Comparison of ENCODE assay signal across 28 mouse cellular contexts in genomic region chr1:91621141-91621540, GRCm38 (mm10).
DNase-seq lines count a peak whose midpoint lies in the region; ATAC-seq and TF ChIP-seq lines count a peak whose summit lies in the region.
"Had no signal": no experiment of that assay in that cellular context is flagged by ENCODE, and none has a peak within 500 bp of the region (broad histone marks: within the 10 kb centered on the region; RNA-seq: fewer than 3 reads in every experiment).

No protein-coding gene starts in this region.

- TF ChIP-seq CTCF in layer of hippocampus, adult 2 months (conservative IDR thresholded peaks at IDR 0.05) = no peak
- TF ChIP-seq CTCF in thymus, adult 2 months (IDR thresholded peaks at IDR 0.05; ENCODE audit: borderline replicate concordance, control insufficient read depth, extremely low read depth, insufficient read depth, low read length, poor library complexity) = no peak

- TF ChIP-seq POLR2A in thymus, adult 2 months (IDR thresholded peaks at IDR 0.05; ENCODE audit: control insufficient read depth, extremely low read depth, insufficient read depth, low read length, poor library complexity) = no peak

- 46% methylated on average over 5 of the region's 5 CpGs for WGBS in thymus, adult 2 months
- WGBS in forebrain, embryonic 13.5 days = 78% methylated on average over 5 of the region's 5 CpGs
- WGBS in forebrain, embryonic 14.5 days = 77% methylated on average over 5 of the region's 5 CpGs

- DNase-seq in layer of hippocampus, adult 2 months (ENCODE audit: low spot score in 2 of 2) = no peak
- DNase-seq in layer of hippocampus, postnatal 25 days (ENCODE audit: extremely low spot score in 1 of 2, low spot score in 1 of 2) = no peak
- peak; percentile 36 for DNase-seq in thymus, postnatal 25 days
- no peak for DNase-seq in thymus, adult 2 months
- peak; percentile 55 for DNase-seq in T-cell, adult 2 months (ENCODE audit: low spot score)
- DNase-seq in forebrain, embryonic 14.5 days (ENCODE audit: low spot score) = no peak
- DNase-seq: adrenal gland, adult 2 months; adrenal gland, postnatal 14 days; B cell, adult 2 months; cerebellum, adult 11 months; cerebellum, adult 2 months; cerebellum, adult 9-11 months; cerebellum, postnatal 25 days; embryo, embryonic 11 days; gastrocnemius, postnatal 25 days; heart, adult 18-20 months; heart, postnatal 10 days; heart, postnatal 36 days had no signal

- no peak overlapping the region for H3K9ac ChIP-seq in forebrain, embryonic 13.5 days
- H3K9ac ChIP-seq in forebrain, embryonic 14.5 days (ENCODE audit: low read length) = no peak overlapping the region
- H3K9ac ChIP-seq: forebrain, embryonic 15.5 days; heart, embryonic 12.5 days; heart, embryonic 15.5 days; hindbrain, embryonic 13.5 days had no signal

- H3K9me3 ChIP-seq in forebrain, embryonic 13.5 days (replicated peaks) = no peaks in the 10 kb centered on the region
- H3K9me3 ChIP-seq in forebrain, embryonic 14.5 days (replicated peaks; ENCODE audit: control insufficient read depth, low read length) = no peaks in the 10 kb centered on the region
- H3K9me3 ChIP-seq: forebrain, embryonic 10.5 days; forebrain, embryonic 15.5 days; heart, embryonic 12.5 days; heart, embryonic 15.5 days; hindbrain, embryonic 10.5 days; hindbrain, embryonic 13.5 days had no signal

- H3K4me3 ChIP-seq in layer of hippocampus, adult 2 months = no peak overlapping the region
- H3K4me3 ChIP-seq in thymus, adult 2 months (ENCODE audit: control insufficient read depth, insufficient read depth, low read length) = no peak overlapping the region
- no peak overlapping the region for H3K4me3 ChIP-seq in forebrain, embryonic 13.5 days
- H3K4me3 ChIP-seq in forebrain, embryonic 14.5 days (ENCODE audit: low read depth, low read length) = no peak overlapping the region
- H3K4me3 ChIP-seq: forebrain, embryonic 10.5 days; forebrain, embryonic 15.5 days; heart, embryonic 12.5 days; heart, embryonic 15.5 days; hindbrain, embryonic 10.5 days; hindbrain, embryonic 13.5 days had no signal

- no peak for ATAC-seq in forebrain, embryonic 13.5 days
- no peak for ATAC-seq in forebrain, embryonic 14.5 days
- no peak for ATAC-seq in megakaryocyte progenitor cell, adult 5-6 weeks (replicated peaks; ENCODE audit: poor library complexity)
- ATAC-seq: forebrain, embryonic 15.5 days; hindbrain, embryonic 16.5 days; Patski had no signal

- H3K4me1 ChIP-seq in thymus, adult 2 months (replicated peaks; ENCODE audit: control insufficient read depth, insufficient read depth, low read length) = peaks cover 45% of the 10 kb centered on the region
- no peaks in the 10 kb centered on the region for H3K4me1 ChIP-seq in forebrain, embryonic 13.5 days
- H3K4me1 ChIP-seq in forebrain, embryonic 14.5 days (ENCODE audit: control insufficient read depth, insufficient read depth, low read length) = no peaks in the 10 kb centered on the region
- H3K4me1 ChIP-seq: forebrain, embryonic 15.5 days had no signal

- H3K27me3 ChIP-seq in thymus, adult 2 months (ENCODE audit: control insufficient read depth, insufficient read depth, low read length) = no peaks in the 10 kb centered on the region
- H3K27me3 ChIP-seq in forebrain, embryonic 13.5 days = no peaks in the 10 kb centered on the region
- no peaks in the 10 kb centered on the region for H3K27me3 ChIP-seq in forebrain, embryonic 14.5 days (replicated peaks; ENCODE audit: control insufficient read depth, insufficient read depth, low read length)
- H3K27me3 ChIP-seq: forebrain, embryonic 15.5 days; heart, embryonic 12.5 days; heart, embryonic 15.5 days; hindbrain, embryonic 13.5 days; Patski had no signal

- peak overlapping the region; percentile 59 for H3K27ac ChIP-seq in layer of hippocampus, adult 2 months
- H3K27ac ChIP-seq in thymus, adult 2 months (ENCODE audit: control insufficient read depth, insufficient read depth, low read length) = no peak overlapping the region
- H3K27ac ChIP-seq in forebrain, embryonic 13.5 days = no peak overlapping the region
- H3K27ac ChIP-seq in forebrain, embryonic 14.5 days (ENCODE audit: low read depth, low read length) = no peak overlapping the region
- H3K27ac ChIP-seq: forebrain, embryonic 10.5 days; forebrain, embryonic 15.5 days; heart, embryonic 15.5 days; hindbrain, embryonic 10.5 days; hindbrain, embryonic 13.5 days had no signal

- H3K4me2 ChIP-seq in forebrain, embryonic 13.5 days = no peak overlapping the region
- no peak overlapping the region for H3K4me2 ChIP-seq in forebrain, embryonic 14.5 days (ENCODE audit: low read length)
- H3K4me2 ChIP-seq: forebrain, embryonic 15.5 days; heart, embryonic 12.5 days; heart, embryonic 15.5 days; hindbrain, embryonic 13.5 days had no signal

- H3K36me3 ChIP-seq in thymus, adult 2 months (ENCODE audit: control insufficient read depth, insufficient read depth, low read length) = no peaks in the 10 kb centered on the region
- no peaks in the 10 kb centered on the region for H3K36me3 ChIP-seq in forebrain, embryonic 13.5 days (ENCODE audit: poor library complexity, severe bottlenecking)
- H3K36me3 ChIP-seq in forebrain, embryonic 14.5 days (ENCODE audit: control insufficient read depth, insufficient read depth, low read length) = no peaks in the 10 kb centered on the region
- H3K36me3 ChIP-seq: forebrain, embryonic 10.5 days; forebrain, embryonic 15.5 days; heart, embryonic 12.5 days; heart, embryonic 15.5 days; hindbrain, embryonic 10.5 days; hindbrain, embryonic 13.5 days had no signal

Comparison
In these comparisons a context has a peak if more than half of its experiments do, and no peak if none do; other contexts are left out.
1. DNase-seq: peak in thymus, postnatal 25 days (single experiment) and T-cell, adult 2 months (single experiment); none in layer of hippocampus, adult 2 months (0 of 2), layer of hippocampus, postnatal 25 days (0 of 2), thymus, adult 2 months (single experiment) and forebrain, embryonic 14.5 days (single experiment).